Mouse (Mus musculus): ENCODE measurements around the gene Dnah3. TPM values are rescaled to one million over a fixed set of nuclear protein-coding genes. Genes with fewer than 3 reads are reported as not detected.

Gene Dnah3
- total RNA-seq, 2 experiments from 2014 or later = 0.51 TPM; not detected in 1

DNA sequence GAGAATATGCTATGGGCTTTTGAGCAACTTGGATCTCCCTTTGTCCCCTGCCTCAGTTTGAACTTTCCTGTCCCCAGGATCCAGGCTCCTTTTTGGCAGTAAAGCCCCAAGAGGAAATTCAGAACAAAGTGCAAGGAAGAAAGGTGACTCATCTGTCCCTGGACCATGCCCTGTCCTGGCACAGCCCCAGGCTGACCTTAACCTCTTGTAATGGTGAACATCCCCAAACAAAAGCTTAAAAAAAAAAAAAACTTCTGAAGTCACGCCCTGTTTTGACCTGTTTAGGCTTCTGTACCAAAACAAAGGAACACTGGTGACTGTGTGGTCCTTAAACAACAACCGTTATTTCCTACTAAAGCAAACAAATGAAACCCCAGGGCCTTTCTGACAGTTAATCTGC lies 153.5 kb downstream of the Dnah3 start:
- peak; percentile 72 to 82 for DNase-seq

DNA sequence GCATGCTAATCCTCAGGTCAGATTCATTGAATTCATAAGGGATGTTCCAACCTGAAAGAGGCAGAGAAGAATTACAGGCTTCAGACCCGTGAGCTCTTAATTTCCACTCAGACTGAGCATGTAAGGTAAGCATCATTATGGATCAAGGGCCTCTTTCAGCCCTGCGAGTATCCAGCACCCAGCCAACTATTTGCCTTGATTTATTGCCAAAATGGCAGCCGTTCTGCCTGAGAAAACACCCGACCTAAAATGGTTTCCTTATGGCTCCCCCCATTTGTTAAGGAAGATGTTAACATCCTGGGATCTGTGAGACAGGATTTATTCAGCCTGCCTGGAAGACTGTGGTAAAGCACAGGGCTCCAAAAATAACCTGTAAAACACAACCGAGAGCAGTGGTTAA lies 158.0 kb downstream of the Dnah3 start:
- no peak for DNase-seq

DNA sequence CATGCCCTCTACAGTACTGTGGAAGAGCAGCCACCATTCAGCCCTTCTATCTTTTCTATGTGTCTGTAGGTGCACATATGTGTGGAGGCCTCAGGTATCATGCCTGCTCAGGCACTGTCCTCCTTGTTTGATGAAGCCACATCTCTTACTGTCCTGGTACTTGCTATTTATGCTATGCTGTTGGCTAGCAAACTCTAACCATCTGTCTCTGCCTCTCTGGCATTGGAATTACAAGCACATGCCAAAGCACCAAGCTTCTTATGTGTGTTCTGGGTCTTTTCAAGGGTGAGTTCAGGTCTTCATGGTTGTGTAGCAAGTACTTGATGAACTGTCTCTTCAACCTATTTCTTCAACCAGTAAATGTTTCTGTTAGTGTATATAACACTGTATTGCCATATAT lies 158.8 kb downstream of the Dnah3 start:
- no peak for DNase-seq

DNA sequence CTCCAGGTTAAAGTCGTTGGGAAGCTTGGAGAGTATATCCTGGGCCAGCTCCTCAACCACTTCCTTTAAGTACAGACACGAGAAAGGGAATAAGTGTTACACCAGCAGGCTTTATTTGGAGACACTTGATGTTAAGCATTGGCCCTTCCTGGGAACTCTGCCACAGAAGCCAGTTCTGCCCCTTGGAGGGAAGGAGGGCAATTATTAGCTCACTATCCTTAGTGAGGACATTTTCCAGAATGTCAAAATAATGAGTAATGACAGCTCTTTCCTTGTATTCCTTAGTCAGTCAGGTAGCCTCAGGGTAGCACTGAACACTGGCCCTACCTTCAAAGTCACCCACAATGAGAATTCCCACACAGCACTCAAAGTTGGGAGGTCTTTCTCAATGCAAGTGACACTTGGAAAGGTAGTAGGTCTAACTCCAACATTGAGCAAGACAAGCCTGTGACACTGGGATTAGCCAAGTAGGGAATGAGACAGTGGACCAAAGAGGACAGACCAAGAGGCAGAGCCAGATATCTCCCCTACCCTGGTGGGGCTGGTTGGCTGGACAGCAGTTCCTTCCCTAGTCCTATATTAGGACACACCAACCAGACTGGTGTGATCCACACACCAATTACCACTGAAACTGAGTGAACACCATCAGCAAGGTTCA lies 166.2 kb downstream of the Dnah3 start:
- no peak for DNase-seq

DNA sequence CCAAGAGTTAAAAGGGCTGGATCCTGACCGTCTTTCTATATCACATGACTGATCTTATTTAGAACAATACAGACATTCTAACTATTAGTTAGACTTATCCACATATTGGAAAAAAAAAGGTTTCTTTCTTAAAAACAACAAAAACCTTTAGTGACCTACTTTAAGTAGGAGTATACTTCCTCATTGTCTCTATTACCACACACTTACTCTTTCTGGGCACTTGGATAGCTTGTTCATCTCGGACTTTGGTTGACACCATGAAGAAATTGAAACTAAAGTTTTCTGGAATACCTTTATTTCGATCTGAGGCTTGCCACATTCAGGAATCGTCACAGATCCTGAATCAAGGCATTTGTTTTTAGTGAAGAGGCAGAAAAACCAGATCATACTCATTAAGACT lies 174.0 kb downstream of the Dnah3 start:
- DNase-seq = no peak

DNA sequence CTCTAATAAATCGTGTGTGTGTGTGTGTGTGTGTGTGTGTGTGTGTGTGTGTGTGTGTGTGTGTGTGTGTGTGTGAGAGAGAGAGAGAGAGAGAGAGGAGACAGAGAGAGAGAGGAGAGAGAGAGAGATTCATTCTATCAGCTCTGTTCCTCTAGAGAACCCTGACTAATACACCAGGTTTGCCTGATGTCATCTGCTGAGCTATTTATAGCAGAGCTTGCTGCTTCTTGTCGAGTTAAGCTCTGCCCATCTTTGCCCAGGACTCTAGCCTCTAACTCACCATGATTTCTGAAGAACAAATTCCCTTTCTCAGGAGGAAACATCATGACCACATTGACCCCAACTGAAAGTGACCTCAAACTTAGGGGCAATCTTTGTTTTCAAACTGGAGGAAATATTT lies 174.6 kb downstream of the Dnah3 start:
- peak; percentile 27 to 52 for DNase-seq

DNA sequence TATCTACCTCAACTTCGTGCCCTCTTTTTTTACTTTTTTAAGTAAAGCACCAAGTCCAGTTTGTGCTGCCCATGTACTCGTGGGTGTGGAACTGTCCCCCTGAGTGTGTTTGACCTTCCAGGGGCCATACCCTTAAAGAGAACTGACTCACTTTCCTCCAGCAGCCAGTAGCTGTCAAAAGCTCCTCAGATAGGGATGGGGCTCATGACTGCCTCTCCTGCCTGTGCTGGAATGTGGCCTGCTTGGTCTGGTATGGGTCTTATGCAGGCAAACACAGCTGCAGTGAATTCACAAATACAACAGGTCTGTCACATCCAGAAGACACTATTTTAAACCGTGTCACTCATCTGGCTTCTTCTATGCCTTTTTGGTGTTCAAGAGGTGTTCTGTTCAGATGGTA lies 183.4 kb downstream of the Dnah3 start:
- no peak for DNase-seq

DNA sequence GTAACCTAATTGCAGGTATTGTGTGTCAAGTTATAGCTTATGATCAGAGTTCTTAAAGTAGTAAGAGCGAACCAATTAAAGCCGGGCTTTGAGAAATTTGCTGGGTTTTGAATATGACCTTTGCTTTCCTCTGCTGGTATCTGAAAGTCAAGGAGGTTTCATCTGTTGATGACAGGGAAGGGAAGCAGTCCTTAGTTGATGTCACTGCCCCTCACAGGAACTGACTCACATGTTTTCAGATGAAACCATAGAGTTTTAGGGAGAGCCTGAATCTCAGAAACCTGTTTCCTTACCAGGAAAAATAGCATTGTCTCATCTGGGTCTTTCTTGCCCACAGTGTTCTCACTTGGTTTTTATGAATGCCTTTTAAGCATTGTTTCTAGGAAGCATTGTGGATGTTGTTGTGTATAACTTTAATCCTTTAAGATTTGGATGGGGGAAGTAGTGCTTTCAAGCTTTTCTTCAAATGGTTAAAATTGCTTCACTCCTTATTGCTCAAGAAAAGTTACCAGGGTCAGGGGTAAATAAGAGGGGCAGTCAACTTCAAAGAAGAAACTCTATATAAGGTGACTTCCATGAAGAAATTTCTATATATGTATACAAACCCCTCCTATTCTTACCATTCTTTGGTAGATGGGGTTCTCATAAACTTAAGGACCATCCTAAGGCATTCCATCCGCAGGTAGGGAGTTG lies 188.4 kb downstream of the Dnah3 start:
- no peak for DNase-seq

DNA sequence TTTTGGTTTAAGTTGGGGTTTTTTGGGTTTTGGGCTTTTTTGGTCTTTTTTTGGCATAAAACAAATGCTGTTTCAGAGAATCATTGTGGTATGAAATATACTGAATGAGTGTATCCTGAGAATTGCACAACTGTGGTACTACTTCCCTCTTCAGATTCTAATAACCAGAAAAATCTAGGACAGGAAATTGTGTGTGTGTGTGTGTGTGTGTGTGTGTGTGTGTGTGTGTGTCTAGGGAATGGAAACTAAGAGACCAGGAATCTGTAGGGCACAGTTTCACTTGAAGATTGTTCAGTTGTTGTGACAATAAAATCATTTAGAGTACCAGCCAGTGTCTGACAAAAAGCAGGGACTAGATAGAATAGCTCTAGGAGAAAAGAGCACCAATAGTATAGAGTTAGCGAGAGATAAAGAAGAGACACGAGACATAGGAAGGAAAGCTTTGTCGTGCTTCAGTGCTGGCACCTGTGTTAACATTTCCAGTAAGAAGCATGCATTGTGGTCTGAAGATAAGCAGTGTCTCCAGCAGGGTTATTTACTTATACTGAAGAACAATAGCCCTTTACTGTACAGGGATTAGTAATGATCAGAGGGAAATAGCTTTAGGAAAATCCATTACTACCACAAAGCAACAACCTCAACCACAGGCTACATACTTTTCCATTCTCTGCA lies 195.6 kb downstream of the Dnah3 start:
- peak in 1 of 2 experiments; percentile 37 for DNase-seq

DNA sequence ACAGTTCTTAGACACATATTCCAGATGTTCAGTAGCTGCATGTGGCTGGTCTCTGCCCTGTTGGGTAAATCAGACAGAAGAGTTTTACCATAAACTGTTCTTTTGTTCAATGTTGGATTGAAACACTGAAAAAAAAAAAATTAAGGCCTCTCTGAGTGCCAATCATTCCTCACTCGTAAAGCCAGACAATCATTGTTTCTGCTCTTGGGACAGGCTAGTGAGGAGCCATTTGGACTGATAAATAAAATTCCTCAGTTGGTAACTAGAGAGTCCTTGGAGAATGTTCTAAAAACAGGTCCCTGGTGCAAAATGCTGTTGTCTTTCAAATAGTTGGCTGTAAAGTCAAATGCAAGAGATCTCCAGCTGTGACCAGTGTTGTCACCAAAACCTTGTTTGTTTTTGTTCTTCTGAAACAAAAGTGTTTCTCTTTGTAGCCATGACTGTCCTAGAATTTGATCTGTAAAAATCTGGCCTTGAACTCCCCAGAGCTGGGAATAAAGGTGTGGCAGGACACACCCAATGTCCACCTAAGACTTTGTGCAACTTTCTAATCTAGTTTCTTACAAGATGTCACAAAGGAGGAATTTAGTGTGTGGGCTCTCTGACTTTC lies 196.7 kb downstream of the Dnah3 start:
- no peak for DNase-seq

DNA sequence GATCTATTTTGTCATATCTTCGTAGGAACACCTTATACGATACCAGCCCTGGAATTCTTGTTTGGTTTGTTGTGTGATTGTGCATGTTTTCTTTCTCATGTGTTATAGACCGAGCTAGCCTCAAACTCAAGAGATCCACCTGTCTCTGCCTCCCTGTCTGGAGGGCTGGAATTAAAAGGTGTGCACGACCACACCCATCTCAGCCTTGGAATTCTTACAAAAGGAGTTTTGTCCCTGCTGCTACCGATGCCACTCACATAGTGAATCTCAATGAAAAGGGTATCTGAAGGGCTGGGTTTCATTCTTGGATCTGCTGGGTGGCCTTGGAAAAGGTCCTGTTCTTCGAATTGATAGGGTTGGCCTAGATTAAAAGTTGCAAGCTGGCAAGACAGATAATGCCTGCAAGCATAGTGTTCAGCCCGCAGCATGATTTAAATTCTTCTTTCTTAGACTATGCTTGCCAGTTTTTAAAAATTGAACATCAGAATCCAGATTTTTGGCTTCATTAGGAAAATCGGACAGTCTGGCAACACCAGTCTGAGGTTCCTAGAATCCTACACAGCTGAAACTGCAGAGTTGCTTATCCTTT lies 197.5 kb downstream of the Dnah3 start:
- no peak for DNase-seq

DNA sequence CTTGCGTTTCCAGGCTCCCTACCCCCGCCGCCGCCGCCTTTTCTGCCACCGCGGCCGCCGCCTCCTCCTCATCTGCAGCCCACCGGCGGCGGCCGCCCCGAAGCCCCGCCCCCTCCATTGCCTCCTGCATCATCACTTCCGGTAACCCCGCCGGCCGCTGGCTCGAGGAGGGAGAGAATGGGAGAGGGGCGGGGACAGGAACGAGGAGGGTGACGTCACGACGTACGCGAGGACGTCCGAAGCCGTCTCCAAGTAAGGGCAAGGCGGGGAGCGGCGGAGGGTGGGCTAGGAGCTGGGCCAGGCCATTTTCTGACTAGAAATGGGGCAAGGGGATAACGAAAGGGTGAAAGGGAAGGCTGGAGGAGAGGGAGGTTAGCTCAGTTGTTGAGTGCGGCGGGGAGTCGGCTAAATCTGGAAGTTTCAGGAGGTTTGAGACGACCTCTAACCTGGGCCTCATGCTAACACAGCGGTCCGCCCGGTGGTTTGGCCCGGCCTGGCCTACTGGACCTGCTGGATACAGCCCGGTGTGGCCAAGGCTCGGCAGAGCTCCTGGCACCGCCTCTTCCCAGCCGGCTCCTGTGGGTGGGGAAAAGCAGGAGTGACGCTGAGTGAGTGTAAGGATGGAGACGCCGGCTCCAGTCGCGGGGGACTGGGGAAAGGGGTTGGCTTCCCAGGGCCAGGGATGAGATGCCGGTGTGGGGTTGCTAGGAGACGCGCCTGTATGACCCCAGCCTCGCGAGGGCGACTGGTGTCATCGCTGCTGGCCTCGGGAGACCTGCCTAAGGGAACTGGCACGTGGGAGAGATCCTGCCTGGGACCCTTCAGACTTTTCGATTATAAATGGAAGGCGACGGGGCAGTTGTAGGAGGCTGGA lies 199.2 kb downstream of the Dnah3 start, which contains the start of the genes Lyrm1 and Dcun1d3:
Lyrm1 (plus strand) TSS at position 223 of the 874 bp plus-strand sequence.
Dcun1d3 (minus strand) TSS at position 660 of the 874 bp plus-strand sequence.
- DNase-seq = peak; percentile 97 to 98

DNA sequence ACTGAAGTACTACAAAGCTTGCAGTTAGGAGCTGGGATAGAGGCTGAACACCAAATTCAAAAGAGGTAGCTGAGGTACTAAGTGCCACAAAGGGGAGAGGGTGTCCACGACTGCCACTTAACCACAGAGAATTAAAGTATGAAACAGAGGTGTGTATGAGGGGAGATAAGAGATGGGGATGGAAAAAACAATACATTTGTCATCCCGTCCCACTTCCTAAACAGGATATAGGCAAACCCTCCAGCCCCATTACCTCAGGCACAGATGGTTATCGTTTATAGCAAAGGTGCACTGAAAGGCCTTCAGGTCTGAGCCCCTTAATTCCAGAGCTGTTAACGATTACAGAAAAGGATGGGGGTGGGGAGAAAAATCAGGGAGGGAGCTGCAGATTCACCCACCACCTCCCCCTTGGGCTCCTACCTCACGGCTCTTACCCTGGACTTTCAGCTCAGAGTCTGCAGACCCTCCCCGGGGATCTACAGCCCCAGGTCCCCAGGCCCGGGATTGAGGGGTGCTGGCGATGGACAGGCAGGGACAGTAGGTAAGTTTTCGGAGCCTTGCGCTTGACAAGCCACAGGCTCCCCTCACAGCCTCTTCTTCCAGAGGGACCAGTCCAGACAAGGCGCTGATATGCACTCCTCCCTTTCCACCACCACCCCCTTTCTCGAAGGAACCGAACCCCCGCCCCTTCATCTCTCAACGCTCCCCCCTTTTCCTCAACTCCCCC lies 200.1 kb downstream of the Dnah3 start:
- no peak for DNase-seq

DNA sequence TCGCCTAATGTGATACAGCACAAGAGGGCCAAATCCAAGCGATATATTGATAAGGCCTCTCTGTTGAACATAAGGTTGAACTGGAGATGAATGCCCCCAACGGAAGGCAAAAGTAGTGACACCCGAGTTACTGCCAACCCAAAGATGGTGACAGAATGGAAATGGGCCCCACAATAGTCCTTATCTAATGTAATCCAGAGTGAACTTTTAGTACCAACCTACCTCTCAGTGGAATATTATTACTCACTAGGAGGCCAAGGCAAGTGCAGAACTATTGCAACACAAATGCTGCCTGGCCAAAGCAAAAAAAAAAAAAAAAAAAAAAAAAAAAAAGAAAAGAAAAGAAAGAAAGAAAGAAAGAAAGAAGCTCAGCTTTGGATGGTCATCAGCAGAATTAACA lies 202.3 kb downstream of the Dnah3 start:
- no peak for DNase-seq

DNA sequence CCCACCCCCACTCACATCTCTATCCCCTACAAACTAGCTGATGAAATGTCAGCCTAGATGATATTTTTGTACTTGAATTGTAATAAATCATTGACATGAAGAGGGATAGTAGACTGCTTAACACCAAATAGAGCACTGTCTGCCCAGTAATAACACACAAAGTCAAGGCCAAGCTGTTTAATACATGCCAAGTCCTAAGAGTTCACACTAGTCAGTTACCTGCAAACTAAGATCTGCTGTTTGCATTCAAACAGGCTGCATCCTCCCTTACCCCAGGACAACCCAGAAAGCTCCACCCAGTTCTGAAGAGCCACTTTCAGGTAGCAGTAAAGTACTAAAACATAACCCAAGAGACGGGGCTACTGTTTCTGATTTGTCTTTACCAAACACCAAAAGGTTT lies 202.9 kb downstream of the Dnah3 start:
- no peak for DNase-seq

DNA sequence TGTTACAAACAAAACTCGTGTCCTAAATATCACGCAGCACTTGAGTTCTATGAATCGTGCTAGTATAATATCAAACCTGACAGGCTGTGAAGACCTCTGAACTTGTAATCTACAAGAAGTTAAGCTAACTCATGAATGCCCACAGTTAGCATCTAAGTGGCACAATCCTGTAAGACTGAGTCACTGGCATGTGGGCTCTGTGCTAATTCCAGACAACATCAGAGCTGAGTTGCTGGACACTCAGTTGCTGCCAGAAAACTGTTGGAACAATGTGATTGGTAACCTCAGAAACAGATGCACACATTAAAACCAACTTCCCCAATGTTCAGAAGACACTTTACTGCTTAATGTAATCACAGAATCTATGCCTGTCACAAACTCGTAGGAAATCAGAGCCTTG lies 207.2 kb downstream of the Dnah3 start:
- DNase-seq = no peak

DNA sequence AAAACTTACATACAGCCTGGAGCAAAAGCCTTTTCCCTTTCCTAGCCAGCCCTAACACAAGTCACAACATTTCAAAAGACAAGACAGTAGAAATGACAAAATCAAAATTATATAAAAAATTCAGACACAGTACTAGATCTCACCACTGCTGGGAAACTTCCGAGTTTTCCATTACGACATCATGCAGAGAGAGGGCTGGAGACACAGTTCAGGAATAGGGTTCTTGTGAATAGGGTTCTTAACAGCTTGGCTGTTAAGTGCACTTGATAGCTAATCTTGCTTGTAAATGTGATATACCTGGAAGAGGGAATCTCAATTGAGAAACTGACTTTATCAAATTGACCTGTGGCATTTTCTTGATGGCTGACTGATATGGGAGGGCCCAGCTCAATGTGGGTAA lies 213.9 kb downstream of the Dnah3 start:
- no peak for DNase-seq

DNA sequence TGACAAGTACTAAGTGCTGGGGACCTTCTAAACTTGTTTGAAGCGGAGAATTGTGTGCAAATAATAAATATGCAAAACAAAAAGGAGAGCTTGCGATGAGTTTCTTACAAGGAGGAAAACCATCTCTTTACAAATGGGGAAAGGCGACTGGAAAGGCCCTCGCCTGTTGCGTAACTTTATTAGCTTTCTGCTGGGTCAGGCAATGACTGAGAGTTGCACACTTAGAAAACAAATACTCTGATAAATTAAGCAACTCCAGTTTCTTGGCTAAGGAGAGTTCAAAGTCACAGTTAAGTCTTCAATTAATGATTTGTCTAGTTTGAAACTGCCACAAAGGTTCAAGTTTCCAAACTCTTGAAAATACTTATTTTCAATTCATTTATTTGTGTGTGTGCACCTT lies 214.7 kb downstream of the Dnah3 start:
- DNase-seq = peak; percentile 50 to 63

DNA sequence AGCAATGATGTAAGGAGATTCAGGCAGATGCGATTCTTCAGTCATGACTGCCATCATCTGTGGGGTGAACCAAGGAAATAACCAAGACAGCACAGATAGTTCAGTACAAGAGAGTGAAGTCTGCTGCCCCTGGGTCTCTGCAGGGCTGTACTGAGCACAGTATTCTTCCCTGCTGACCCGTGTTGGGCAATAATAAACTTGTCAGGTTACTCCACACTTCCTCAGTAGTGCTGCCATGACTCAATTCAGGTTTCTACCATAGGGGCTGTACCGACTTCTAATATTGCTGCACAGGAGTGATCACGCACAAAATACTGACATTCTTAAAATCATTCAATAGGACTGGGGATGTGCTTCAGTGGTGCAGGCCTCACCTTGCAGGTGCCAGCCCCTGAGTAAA lies 215.9 kb downstream of the Dnah3 start:
- DNase-seq = no peak

DNA sequence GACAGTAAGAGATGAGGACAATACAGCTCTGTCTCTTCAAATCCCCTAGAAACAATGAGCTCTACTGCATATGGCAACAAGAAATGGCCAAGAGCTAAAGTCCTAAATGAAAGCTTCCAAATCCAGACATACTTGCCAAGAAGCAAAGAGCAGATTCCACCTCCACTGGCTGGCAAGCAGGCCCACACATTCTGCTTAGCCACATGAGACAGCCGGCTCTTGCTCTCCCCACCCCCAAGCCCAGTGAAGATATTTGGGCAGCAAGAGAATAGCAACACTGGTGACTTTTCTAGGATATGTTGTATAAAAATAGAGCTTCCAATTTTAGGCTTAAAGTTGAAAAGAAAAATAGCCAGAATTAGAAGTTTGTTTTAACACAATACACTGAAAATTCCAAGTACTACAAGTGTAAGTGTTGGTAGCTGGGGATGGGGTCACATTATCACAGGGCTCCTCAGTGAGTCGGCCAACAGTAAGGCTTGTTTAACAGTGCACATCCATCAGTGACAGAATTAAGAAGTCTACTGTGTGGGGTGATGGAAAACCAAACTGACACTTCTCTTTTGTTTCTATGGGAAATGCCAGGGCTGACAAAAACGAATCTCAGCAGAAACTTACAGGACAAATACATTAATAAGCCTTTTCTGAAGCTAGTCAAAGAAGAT lies 219.2 kb downstream of the Dnah3 start:
- DNase-seq = peak in 1 of 2 experiments; percentile 60
